Mouse (Mus musculus): Measurements from ENCODE around the gene Cd96.

GRCm38 (mm10) chr16:46063278-46063677, 56.8 kb downstream of the Cd96 start:
- TF ChIP-seq EP300 (IDR thresholded peaks at IDR 0.05) (no peak), CTCF (IDR thresholded peaks at IDR 0.05) (no peak)

Measured in lung, postnatal 0 days (tissue).